Mouse (Mus musculus) spleen, adult 2 months (tissue): ENCODE data around the gene Zfp335.

Experiments
- CTCF ChIP-seq: fragments of 200-500 bp; IDR thresholded peaks from 2 replicates; pipeline ENCODE4 v1.5.1; 2011; ENCODE audit warnings: mild to moderate bottlenecking, inconsistent platforms; ENCODE audit not compliant: insufficient read depth, insufficient read length, insufficient replicate concordance; ENCODE audit errors: extremely low read depth
- POLR2A ChIP-seq: fragments of 200-500 bp; IDR thresholded peaks from 2 replicates; pipeline ENCODE4 v1.6.1; 2011; ENCODE audit warnings: low read depth, low read length, inconsistent platforms

GRCm38 (mm10) chr2:164939106-164939505, 27.5 kb upstream of the Zfp335 start:
- TF ChIP-seq CTCF, result no peak
- TF ChIP-seq POLR2A, result no peak
